Mouse (Mus musculus): ENCODE data around the gene Gm11437.

DNA sequence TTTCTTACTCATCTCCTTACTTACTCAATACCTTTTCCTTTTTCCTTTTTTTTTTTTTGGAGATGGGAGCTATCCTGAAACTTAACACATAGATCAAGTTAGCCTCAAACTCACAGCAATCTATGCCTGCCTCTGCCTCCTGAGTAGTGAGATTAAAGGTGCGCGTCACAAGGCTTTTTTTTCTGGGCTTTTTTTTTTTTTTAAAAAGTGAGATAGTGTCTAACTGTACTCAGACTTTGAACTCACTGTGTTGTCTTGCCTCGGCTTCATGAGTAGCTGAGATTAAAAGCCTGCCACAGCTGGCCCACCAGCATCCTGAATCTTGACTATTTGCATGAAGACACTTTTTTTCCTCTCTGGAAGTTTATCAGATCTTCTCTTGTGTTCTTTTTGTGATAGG lies 21.3 kb upstream of the Gm11437 start:
- no peak for TF ChIP-seq CTCF (IDR thresholded peaks at IDR 0.05; ENCODE audit: low read depth, low read length)
- no peak for TF ChIP-seq POLR2A (IDR thresholded peaks at IDR 0.05; ENCODE audit: borderline replicate concordance, low read depth, low read length)
